Mouse (Mus musculus): ENCODE data around the gene Gm42957. TPM values are rescaled to one million over a fixed set of nuclear protein-coding genes. Genes with fewer than 3 reads are reported as not detected.
"Not testable (repeated sequence)": the region's sequence is repeated elsewhere in the genome, so short reads cannot be mapped to it uniquely, and the experiment has no call there.

The Gm42957 gene
- polyA plus RNA-seq, 1 experiment from 2014 or later = 0.13 TPM

- ATAC-seq (ENCODE audit: low FRiP score, low read depth) = no peak
- no peak overlapping the region for H3K4me3 ChIP-seq
- H3K27me3 ChIP-seq = no peaks in the 10 kb centered on the region
- peaks cover 18% of the 10 kb centered on the region for H3K36me3 ChIP-seq
- no peak overlapping the region for H3K27ac ChIP-seq (replicated peaks)
- H3K9ac ChIP-seq = no peak overlapping the region
- H3K9me3 ChIP-seq = no peaks in the 10 kb centered on the region
- H3K4me2 ChIP-seq = no peak overlapping the region
- H3K4me1 ChIP-seq (replicated peaks) = peaks cover 39% of the 10 kb centered on the region
These were observed 3.2 kb upstream of the Gm42957 start for GRCm38 (mm10) chr3:96632058-96632457.

GRCm38 (mm10) chr3:96634015-96634414 is 1.3 kb upstream of the Gm42957 start:
- Histone ChIP-seq H3K4me3 (no peak overlapping the region), H3K9me3 (no peaks in the 10 kb centered on the region), H3K27me3 (no peaks in the 10 kb centered on the region), H3K27ac (replicated peaks) (no peak overlapping the region), H3K36me3 (peaks cover 27% of the 10 kb centered on the region), H3K4me1 (replicated peaks) (peaks cover 36% of the 10 kb centered on the region), H3K4me2 (no peak overlapping the region), H3K9ac (no peak overlapping the region)
- no peak for ATAC-seq (ENCODE audit: low FRiP score, low read depth)
- 79% methylated on average over 1 of the region's 1 CpGs for WGBS

GRCm38 (mm10) chr3:96635906-96636305 is 632 bp downstream of the Gm42957 start:
- peaks cover 39% of the 10 kb centered on the region for H3K36me3 ChIP-seq
- ATAC-seq (ENCODE audit: low FRiP score, low read depth) = no peak
- peak overlapping the region; percentile 85 for H3K27ac ChIP-seq (replicated peaks)

GRCm38 (mm10) chr3:96636448-96636847 is 1.2 kb downstream of the Gm42957 start:
- H3K27me3 ChIP-seq = no peaks in the 10 kb centered on the region
- H3K4me2 ChIP-seq = peak overlapping the region; percentile 93
- peaks cover 20% of the 10 kb centered on the region for H3K4me1 ChIP-seq (replicated peaks)
- 65% methylated on average over 11 of the region's 11 CpGs for WGBS
- H3K36me3 ChIP-seq = peaks cover 34% of the 10 kb centered on the region
- H3K9ac ChIP-seq = peak overlapping the region; percentile 93
- H3K27ac ChIP-seq (replicated peaks) = no peak overlapping the region
- no peak for ATAC-seq (ENCODE audit: low FRiP score, low read depth)
- H3K4me3 ChIP-seq = peak overlapping the region; percentile 83
- no peaks in the 10 kb centered on the region for H3K9me3 ChIP-seq

More at GRCm38 (mm10) chr3:96635906-96636305, 632 bp downstream of the Gm42957 start:
- H3K27me3 ChIP-seq = no peaks in the 10 kb centered on the region
- H3K4me3 ChIP-seq = peak overlapping the region; percentile 83
- peaks cover 25% of the 10 kb centered on the region for H3K4me1 ChIP-seq (replicated peaks)
- no peaks in the 10 kb centered on the region for H3K9me3 ChIP-seq
- peak overlapping the region; percentile 93 for H3K9ac ChIP-seq
- WGBS = 10% methylated on average over 15 of the region's 15 CpGs
- H3K4me2 ChIP-seq = peak overlapping the region; percentile 93

- Histone ChIP-seq H3K27ac (replicated peaks) (no peak overlapping the region), H3K4me3 (no peak overlapping the region), H3K9me3 (no peaks in the 10 kb centered on the region), H3K4me2 (no peak overlapping the region), H3K27me3 (no peaks in the 10 kb centered on the region), H3K36me3 (peaks cover 30% of the 10 kb centered on the region), H3K4me1 (replicated peaks) (peaks cover 18% of the 10 kb centered on the region), H3K9ac (no peak overlapping the region)
- ATAC-seq (ENCODE audit: low FRiP score, low read depth) = no peak
- 96% methylated on average over 1 of the region's 1 CpGs for WGBS
These were observed 3.9 kb downstream of the Gm42957 start for GRCm38 (mm10) chr3:96639219-96639618.

GRCm38 (mm10) chr3:96645018-96645649 is 9.9 kb downstream of the Gm42957 start, which contains the start of gene Itga10:
TSS of gene Itga10 (plus strand) at chr3:96645584.
- no peak within 1 kb of the TSS for H3K27ac ChIP-seq (replicated peaks)
- H3K4me1 ChIP-seq (replicated peaks) = no peaks in the 10 kb centered on the region

GRCm38 (mm10) chr3:96647365-96647764 is 12.1 kb downstream of the Gm42957 start:
- no peak overlapping the region for H3K4me2 ChIP-seq
- 81% methylated on average over 3 of the region's 3 CpGs for WGBS
- ATAC-seq (ENCODE audit: low FRiP score, low read depth) = no peak
- no peaks in the 10 kb centered on the region for H3K27me3 ChIP-seq
- no peak overlapping the region for H3K4me3 ChIP-seq
- no peaks in the 10 kb centered on the region for H3K9me3 ChIP-seq
- no peak overlapping the region for H3K27ac ChIP-seq (replicated peaks)
- H3K36me3 ChIP-seq = peaks cover 13% of the 10 kb centered on the region
- H3K9ac ChIP-seq = no peak overlapping the region
- no peaks in the 10 kb centered on the region for H3K4me1 ChIP-seq (replicated peaks)

More at GRCm38 (mm10) chr3:96645018-96645649, 9.9 kb downstream of the Gm42957 start, which contains the start of gene Itga10:
- 65% methylated on average over 7 of the region's 7 CpGs for WGBS
- Histone ChIP-seq H3K9me3 (no peaks in the 10 kb centered on the region), H3K4me3 (no peak within 1 kb of the TSS), H3K9ac (no peak within 1 kb of the TSS), H3K27me3 (no peaks in the 10 kb centered on the region), H3K4me2 (no peak within 1 kb of the TSS), H3K36me3 (peaks cover 22% of the 10 kb centered on the region)
- ATAC-seq (ENCODE audit: low FRiP score, low read depth) = no peak

GRCm38 (mm10) chr3:96660901-96661300 is 25.6 kb downstream of the Gm42957 start:
- Histone ChIP-seq H3K4me3 (no peak overlapping the region), H3K27ac (replicated peaks) (no peak overlapping the region), H3K36me3 (no peaks in the 10 kb centered on the region), H3K27me3 (no peaks in the 10 kb centered on the region), H3K4me2 (no peak overlapping the region), H3K4me1 (replicated peaks) (peaks cover 18% of the 10 kb centered on the region), H3K9me3 (no peaks in the 10 kb centered on the region), H3K9ac (no peak overlapping the region)
- 94% methylated on average over 2 of the region's 2 CpGs for WGBS
- ATAC-seq (ENCODE audit: low FRiP score, low read depth) = no peak

- Histone ChIP-seq H3K4me2 (peak overlapping the region; percentile 67), H3K9ac (no peak overlapping the region; the same call in 1 of the 2 replicates), H3K4me3 (peak overlapping the region; percentile 34), H3K4me1 (replicated peaks) (peaks cover 18% of the 10 kb centered on the region), H3K36me3 (no peaks in the 10 kb centered on the region), H3K27ac (replicated peaks) (peak overlapping the region; percentile 64), H3K9me3 (no peaks in the 10 kb centered on the region), H3K27me3 (no peaks in the 10 kb centered on the region)
- 47% methylated on average over 8 of the region's 8 CpGs for WGBS
- 0 out of 2 replicates have a peak, but pooled peaks have one; percentile 4 for ATAC-seq (ENCODE audit: low FRiP score, low read depth)
These were observed 27.6 kb downstream of the Gm42957 start for GRCm38 (mm10) chr3:96662731-96663316.

- peak overlapping the region; percentile 64 for H3K27ac ChIP-seq (replicated peaks)
- ATAC-seq (ENCODE audit: low FRiP score, low read depth) = peak; percentile 88
- peaks cover 18% of the 10 kb centered on the region for H3K4me1 ChIP-seq (replicated peaks)
- H3K36me3 ChIP-seq = no peaks in the 10 kb centered on the region
- 5% methylated on average over 15 of the region's 18 CpGs for WGBS
- peak overlapping the region; percentile 34 for H3K4me3 ChIP-seq
- peak overlapping the region; percentile 67 for H3K4me2 ChIP-seq
- H3K9me3 ChIP-seq = no peaks in the 10 kb centered on the region
- no peaks in the 10 kb centered on the region for H3K27me3 ChIP-seq
- H3K9ac ChIP-seq = peak overlapping the region; percentile 35
These were observed 28.4 kb downstream of the Gm42957 start for GRCm38 (mm10) chr3:96663432-96664239.

GRCm38 (mm10) chr3:96665732-96666363 is 30.6 kb downstream of the Gm42957 start:
- H3K9me3 ChIP-seq; H3K4me3 ChIP-seq; H3K9ac ChIP-seq; ATAC-seq (ENCODE audit: low FRiP score, low read depth); H3K36me3 ChIP-seq; H3K27me3 ChIP-seq; H3K4me2 ChIP-seq; H3K27ac ChIP-seq (replicated peaks): not testable (repeated sequence)
- H3K4me1 ChIP-seq (replicated peaks) = peaks cover 24% of the 10 kb centered on the region
- WGBS = 88% methylated on average over 7 of the region's 7 CpGs

All from hindbrain, embryonic 15.5 days (tissue).